In genomic region chr1:75125418-75125817, GRCm38 (mm10) we compare ENCODE assay signal across 8 mouse cellular contexts. TPM values are rescaled to one million over a fixed set of nuclear protein-coding genes. Genes with fewer than 3 reads are reported as not detected.
DNase-seq lines count a peak whose midpoint lies in the region; ATAC-seq and TF ChIP-seq lines count a peak whose summit lies in the region.

No protein-coding gene starts in this region.

- no peak for DNase-seq in liver, adult 2 months (ENCODE audit: extremely low read depth, low read depth, low spot score)
- DNase-seq in liver, result no peak
- DNase-seq in left cerebral cortex, adult 9 months (ENCODE audit: low spot score in 2 of 2), result no peak
- DNase-seq in spleen, adult 12 weeks (ENCODE audit: low spot score), result no peak
- DNase-seq in urinary bladder, postnatal 14 days (ENCODE audit: low spot score), result no peak

- H3K27me3 ChIP-seq in liver, adult 2 months (ENCODE audit: control insufficient read depth, insufficient read depth, low read length), result no peaks in the 10 kb centered on the region
- no peaks in the 10 kb centered on the region for H3K27me3 ChIP-seq in limb, embryonic 13.5 days
- 0 out of 2 replicates have a peak, but pooled peaks cover 2% of the 10 kb centered on the region for H3K27me3 ChIP-seq in neural tube, embryonic 15.5 days (replicated peaks)

- 19% methylated on average over 5 of the region's 5 CpGs for WGBS in liver, adult 2 months
- WGBS in limb, embryonic 13.5 days, result 38% methylated on average over 5 of the region's 5 CpGs
- WGBS in neural tube, embryonic 15.5 days, result 32% methylated on average over 5 of the region's 5 CpGs

- peak overlapping the region; percentile 47 for H3K9ac ChIP-seq in liver, adult 2 months (ENCODE audit: low read depth, low read length)
- H3K9ac ChIP-seq in limb, embryonic 13.5 days, result no peak overlapping the region
- H3K9ac ChIP-seq in neural tube, embryonic 15.5 days (replicated peaks), result peak overlapping the region; percentile 72; the same call in 1 of the 2 replicates

- TF ChIP-seq POLR2A in liver, adult 2 months (IDR thresholded peaks at IDR 0.05; ENCODE audit: extremely low read depth, insufficient read depth, low read length), result no peak
- no peak for TF ChIP-seq POLR2A in embryonic fibroblast, embryonic 13.5 days (IDR thresholded peaks at IDR 0.05; ENCODE audit: low read depth, low read length)

- H3K9me3 ChIP-seq in limb, embryonic 13.5 days, result no peaks in the 10 kb centered on the region
- H3K9me3 ChIP-seq in neural tube, embryonic 15.5 days (replicated peaks), result no peaks in the 10 kb centered on the region

- H3K4me3 ChIP-seq in liver, adult 2 months (ENCODE audit: insufficient read depth, low read depth, low read length), result peak overlapping the region; percentile 91
- peak overlapping the region; percentile 44 for H3K4me3 ChIP-seq in embryonic fibroblast, embryonic 13.5 days (ENCODE audit: insufficient read depth, low read length)
- peak overlapping the region; percentile 58 for H3K4me3 ChIP-seq in limb, embryonic 13.5 days
- H3K4me3 ChIP-seq in neural tube, embryonic 15.5 days (replicated peaks), result peak overlapping the region; percentile 72

- H3K4me1 ChIP-seq in liver, adult 2 months (ENCODE audit: control insufficient read depth, insufficient read depth, low read length), result peaks cover 16% of the 10 kb centered on the region
- no peaks in the 10 kb centered on the region for H3K4me1 ChIP-seq in embryonic fibroblast, embryonic 13.5 days (ENCODE audit: control insufficient read depth, insufficient read depth, low read length)
- H3K4me1 ChIP-seq in limb, embryonic 13.5 days, result peaks cover 7% of the 10 kb centered on the region
- H3K4me1 ChIP-seq in neural tube, embryonic 15.5 days, result peaks cover 12% of the 10 kb centered on the region

- H3K27ac ChIP-seq in liver, adult 2 months (replicated peaks; ENCODE audit: insufficient read depth, low read depth, low read length), result peak overlapping the region; percentile 94
- H3K27ac ChIP-seq in embryonic fibroblast, embryonic 13.5 days (ENCODE audit: insufficient read depth, low read length), result peak overlapping the region; percentile 99; the same call in 1 of the 2 replicates
- peak overlapping the region; percentile 95; the same call in 1 of the 2 replicates for H3K27ac ChIP-seq in limb, embryonic 13.5 days
- H3K27ac ChIP-seq in neural tube, embryonic 15.5 days (replicated peaks), result peak overlapping the region; percentile 97

- H3K36me3 ChIP-seq in liver, adult 2 months (ENCODE audit: control insufficient read depth, insufficient read depth, low read length), result no peaks in the 10 kb centered on the region
- no peaks in the 10 kb centered on the region for H3K36me3 ChIP-seq in limb, embryonic 13.5 days
- no peaks in the 10 kb centered on the region for H3K36me3 ChIP-seq in neural tube, embryonic 15.5 days

- H3K4me2 ChIP-seq in limb, embryonic 13.5 days (replicated peaks), result peak overlapping the region; percentile 61
- peak overlapping the region; percentile 62 for H3K4me2 ChIP-seq in neural tube, embryonic 15.5 days

- no peak for ATAC-seq in limb, embryonic 13.5 days (ENCODE audit: low FRiP score, low read depth)
- no peak for ATAC-seq in neural tube, embryonic 15.5 days (ENCODE audit: low FRiP score)

- no peak for TF ChIP-seq CTCF in liver, adult 2 months (IDR thresholded peaks at IDR 0.05; ENCODE audit: low read depth, low read length)
- TF ChIP-seq CTCF in embryonic fibroblast, embryonic 13.5 days (IDR thresholded peaks at IDR 0.05; ENCODE audit: borderline replicate concordance, insufficient read depth, low read length), result no peak

- no peaks in the 10 kb centered on the region for H3K79me2 ChIP-seq in liver, adult 2 months (ENCODE audit: control insufficient read depth, insufficient read depth, low read length)

RNA-seq across cellular contexts. Expression of gene Nhej1, which starts 0.4 kb away (rescaled TPM):
- 1.1 and 1.9 TPM in 2 replicates for total RNA-seq in liver, adult 2 months (2014; rRNA removed)
- 1.6 and 2.2 TPM in 2 replicates for polyA plus RNA-seq in liver, adult 2 months (2012; rRNA removed)
- polyA plus RNA-seq in embryonic fibroblast, embryonic 13.5 days (2011; ENCODE audit: insufficient read length, low read depth, missing spikeins), result 9.1 and 10.3 TPM in 2 replicates
- 11.8 and 12.7 TPM in 2 replicates for polyA plus RNA-seq in limb, embryonic 13.5 days (2015; fragmentation: Nextera tagmentation; extraction: Ambion mirVana)
- polyA plus RNA-seq in neural tube, embryonic 15.5 days (2015; fragmentation: Nextera tagmentation; extraction: Ambion mirVana), result 6.0 and 7.1 TPM in 2 replicates

RNA-seq across cellular contexts. Expression of gene Slc23a3, which starts 8.3 kb away (rescaled TPM):
- 0.20 TPM in 1 of 2 replicates, not detected in the other for total RNA-seq in liver, adult 2 months (2014; rRNA removed)
- 0.10 and 0.15 TPM in 2 replicates for polyA plus RNA-seq in liver, adult 2 months (2012; rRNA removed)
- polyA plus RNA-seq in embryonic fibroblast, embryonic 13.5 days (2011; ENCODE audit: insufficient read length, low read depth, missing spikeins), result 0.42 TPM in 1 of 2 replicates, not detected in the other
- polyA plus RNA-seq in limb, embryonic 13.5 days (2015; fragmentation: Nextera tagmentation; extraction: Ambion mirVana), result 0.15 TPM in 2 replicates
- not detected in 2 replicates for polyA plus RNA-seq in neural tube, embryonic 15.5 days (2015; fragmentation: Nextera tagmentation; extraction: Ambion mirVana)

RNA-seq across cellular contexts. Expression of gene Cnppd1, which starts 17.1 kb away (rescaled TPM):
- total RNA-seq in liver, adult 2 months (2014; rRNA removed), result 26.4 and 37.4 TPM in 2 replicates
- polyA plus RNA-seq in liver, adult 2 months (2012; rRNA removed), result 33.5 and 44.3 TPM in 2 replicates
- 34.2 and 40.9 TPM in 2 replicates for polyA plus RNA-seq in embryonic fibroblast, embryonic 13.5 days (2011; ENCODE audit: insufficient read length, low read depth, missing spikeins)
- 47.7 and 49.4 TPM in 2 replicates for polyA plus RNA-seq in limb, embryonic 13.5 days (2015; fragmentation: Nextera tagmentation; extraction: Ambion mirVana)
- 46.3 and 48.9 TPM in 2 replicates for polyA plus RNA-seq in neural tube, embryonic 15.5 days (2015; fragmentation: Nextera tagmentation; extraction: Ambion mirVana)

RNA-seq across cellular contexts. Expression of gene Retreg2, which starts 17.2 kb away (rescaled TPM):
- 77.6 and 103 TPM in 2 replicates for total RNA-seq in liver, adult 2 months (2014; rRNA removed)
- polyA plus RNA-seq in liver, adult 2 months (2012; rRNA removed), result 284 and 310 TPM in 2 replicates
- 31.9 and 44.3 TPM in 2 replicates for polyA plus RNA-seq in embryonic fibroblast, embryonic 13.5 days (2011; ENCODE audit: insufficient read length, low read depth, missing spikeins)
- polyA plus RNA-seq in limb, embryonic 13.5 days (2015; fragmentation: Nextera tagmentation; extraction: Ambion mirVana), result 36.4 and 38.3 TPM in 2 replicates
- polyA plus RNA-seq in neural tube, embryonic 15.5 days (2015; fragmentation: Nextera tagmentation; extraction: Ambion mirVana), result 133 and 140 TPM in 2 replicates

RNA-seq across cellular contexts. Expression of gene Zfand2b, which starts 43.0 kb away (rescaled TPM):
- 30.5 and 32.4 TPM in 2 replicates for total RNA-seq in liver, adult 2 months (2014; rRNA removed)
- 79.7 and 81.4 TPM in 2 replicates for polyA plus RNA-seq in liver, adult 2 months (2012; rRNA removed)
- polyA plus RNA-seq in embryonic fibroblast, embryonic 13.5 days (2011; ENCODE audit: insufficient read length, low read depth, missing spikeins), result 11.8 and 14.8 TPM in 2 replicates
- 36.3 and 36.8 TPM in 2 replicates for polyA plus RNA-seq in limb, embryonic 13.5 days (2015; fragmentation: Nextera tagmentation; extraction: Ambion mirVana)
- polyA plus RNA-seq in neural tube, embryonic 15.5 days (2015; fragmentation: Nextera tagmentation; extraction: Ambion mirVana), result 37.3 and 40.0 TPM in 2 replicates
